Mouse (Mus musculus): ENCODE measurements around the gene Gdpgp1. TPM values are rescaled to one million over a fixed set of nuclear protein-coding genes. Genes with fewer than 3 reads are reported as not detected.

Gene Gdpgp1
- total and polyA plus RNA-seq, 3 experiments = 4.0 to 4.6 TPM; not detected in 1

DNA sequence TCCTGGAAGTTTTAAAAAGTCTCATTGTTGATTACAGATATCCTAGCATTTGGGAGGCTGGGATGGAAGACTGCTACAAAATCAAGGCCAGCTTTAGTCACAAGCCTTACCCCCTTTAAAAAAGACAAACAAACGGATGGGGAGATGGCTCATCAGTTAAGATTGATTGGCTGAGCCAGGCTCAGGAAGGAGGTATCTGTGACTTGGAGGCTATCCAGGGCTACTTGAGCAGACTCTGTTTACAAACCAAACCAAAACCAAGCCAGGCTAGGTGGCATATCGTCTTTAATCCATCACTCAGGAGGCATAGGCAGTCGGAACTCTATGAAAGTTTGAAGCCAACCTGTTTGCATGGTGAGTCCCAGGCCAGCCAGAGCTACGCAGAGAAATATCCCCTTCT is 9.0 kb downstream of the Gdpgp1 start:
- H3K27me3 ChIP-seq (ENCODE audit: control insufficient read depth in 1 of 2, insufficient read depth in 2 of 2, low read length in 2 of 2) = no peaks in the 10 kb centered on the region
- no peak for TF ChIP-seq SIN3A (IDR thresholded peaks at IDR 0.05; ENCODE audit: low read length)
- TF ChIP-seq UBTF (IDR thresholded peaks at IDR 0.05; ENCODE audit: borderline replicate concordance, insufficient read depth, low read depth, low read length) = no peak
- no peak for TF ChIP-seq MYC (IDR thresholded peaks at IDR 0.05; ENCODE audit: low read depth, low read length)
- TF ChIP-seq ZKSCAN1 (IDR thresholded peaks at IDR 0.05; ENCODE audit: low read depth, low read length) = no peak
- no peak for TF ChIP-seq POLR2AphosphoS2 (IDR thresholded peaks at IDR 0.05; ENCODE audit: low read length)
- no peak for TF ChIP-seq ZC3H11A (IDR thresholded peaks at IDR 0.05; ENCODE audit: low read depth, low read length)
- TF ChIP-seq BHLHE40 (IDR thresholded peaks at IDR 0.05; ENCODE audit: borderline replicate concordance, low read depth, low read length) = no peak
- no peak for TF ChIP-seq TBP (IDR thresholded peaks at IDR 0.05; ENCODE audit: low read depth, low read length)
- no peak for TF ChIP-seq SMC3 (IDR thresholded peaks at IDR 0.05; ENCODE audit: low read depth, low read length)
- no peak for TF ChIP-seq POLR2A (IDR thresholded peaks at IDR 0.05; ENCODE audit: control insufficient read depth in 1 of 2, insufficient read depth in 1 of 2, low read depth in 1 of 2, low read length in 2 of 2, poor library complexity in 1 of 2)
- TF ChIP-seq KAT2A (conservative IDR thresholded peaks at IDR 0.05; ENCODE audit: low read depth, low read length) = no peak
- TF ChIP-seq NRF1 (IDR thresholded peaks at IDR 0.05; ENCODE audit: insufficient read depth, low read depth, low read length, poor library complexity, severe bottlenecking) = no peak
- TF ChIP-seq GABPA (IDR thresholded peaks at IDR 0.05; ENCODE audit: low read depth, low read length) = no peak
- no peak for TF ChIP-seq ETS1 (IDR thresholded peaks at IDR 0.05; ENCODE audit: low read depth, low read length)
- no peak for TF ChIP-seq GATA1 (IDR thresholded peaks at IDR 0.05; ENCODE audit: low read depth, low read length)
- no peak for TF ChIP-seq CTCF (IDR thresholded peaks at IDR 0.05 in 2 of 3, conservative IDR thresholded peaks at IDR 0.05 in 1 of 3; ENCODE audit: control insufficient read depth in 1 of 3, insufficient read depth in 1 of 3, low read depth in 2 of 3, low read length in 3 of 3, poor library complexity in 1 of 3, severe bottlenecking in 1 of 3)
- no peak overlapping the region for H3K9ac ChIP-seq (ENCODE audit: control insufficient read depth, low read depth, low read length, poor library complexity, severe bottlenecking)
- peaks cover 4 to 5% of the 10 kb centered on the region in 2 experiments; a peak in 3 of 4 replicates for H3K36me3 ChIP-seq (ENCODE audit: control insufficient read depth in 1 of 2, insufficient read depth in 2 of 2, low read length in 2 of 2)
- no peaks in the 10 kb centered on the region; the same call in 1 of the 2 replicates for H3K79me2 ChIP-seq (ENCODE audit: control insufficient read depth, insufficient read depth, low read length, poor library complexity)
- 0 out of 4 replicates have a peak, but pooled peaks cover 0 to 3% of the 10 kb centered on the region in 2 experiments for H3K4me1 ChIP-seq (ENCODE audit: control insufficient read depth in 1 of 2, insufficient read depth in 2 of 2, low read length in 2 of 2)
- no peak for DNase-seq (ENCODE audit: low read depth, low spot score)
- H3K27ac ChIP-seq (ENCODE audit: control insufficient read depth, low read depth, low read length) = no peak overlapping the region
- H3K9me3 ChIP-seq (replicated peaks; ENCODE audit: insufficient read depth, low read length) = no peaks in the 10 kb centered on the region
- H3K4me3 ChIP-seq (ENCODE audit: control insufficient read depth in 1 of 2, insufficient read depth in 1 of 2, low read depth in 2 of 2, low read length in 2 of 2) = no peak overlapping the region

GRCm38 (mm10) chr7:80244851-80245250 is 12.2 kb downstream of the Gdpgp1 start:
- Histone ChIP-seq H3K36me3 (ENCODE audit: control insufficient read depth in 1 of 2, insufficient read depth in 2 of 2, low read length in 2 of 2) (peaks cover 0 to 5% of the 10 kb centered on the region in 2 experiments; a peak in 2 of 4 replicates), H3K4me3 (ENCODE audit: control insufficient read depth in 1 of 2, insufficient read depth in 1 of 2, low read depth in 2 of 2, low read length in 2 of 2) (no peak overlapping the region), H3K27ac (ENCODE audit: control insufficient read depth, low read depth, low read length) (no peak overlapping the region), H3K4me1 (ENCODE audit: control insufficient read depth in 1 of 2, insufficient read depth in 2 of 2, low read length in 2 of 2) (peaks cover 0 to 3% of the 10 kb centered on the region in 2 experiments; a peak in 1 of 4 replicates), H3K9me3 (replicated peaks; ENCODE audit: insufficient read depth, low read length) (no peaks in the 10 kb centered on the region), H3K27me3 (ENCODE audit: control insufficient read depth in 1 of 2, insufficient read depth in 2 of 2, low read length in 2 of 2) (no peaks in the 10 kb centered on the region), H3K79me2 (ENCODE audit: control insufficient read depth, insufficient read depth, low read length, poor library complexity) (no peaks in the 10 kb centered on the region; the same call in 1 of the 2 replicates), H3K9ac (ENCODE audit: control insufficient read depth, low read depth, low read length, poor library complexity, severe bottlenecking) (no peak overlapping the region)
- TF ChIP-seq NELFE (IDR thresholded peaks at IDR 0.05; ENCODE audit: low read depth, low read length) (no peak), ZC3H11A (IDR thresholded peaks at IDR 0.05; ENCODE audit: low read depth, low read length) (no peak), MXI1 (IDR thresholded peaks at IDR 0.05; ENCODE audit: low read depth, low read length) (no peak), RAD21 (IDR thresholded peaks at IDR 0.05; ENCODE audit: low read depth, low read length) (no peak)
- no peak for DNase-seq (ENCODE audit: low read depth, low spot score)

Data from MEL (cell line).